Mouse (Mus musculus): Measurements from ENCODE around the gene Notch2.

DNA sequence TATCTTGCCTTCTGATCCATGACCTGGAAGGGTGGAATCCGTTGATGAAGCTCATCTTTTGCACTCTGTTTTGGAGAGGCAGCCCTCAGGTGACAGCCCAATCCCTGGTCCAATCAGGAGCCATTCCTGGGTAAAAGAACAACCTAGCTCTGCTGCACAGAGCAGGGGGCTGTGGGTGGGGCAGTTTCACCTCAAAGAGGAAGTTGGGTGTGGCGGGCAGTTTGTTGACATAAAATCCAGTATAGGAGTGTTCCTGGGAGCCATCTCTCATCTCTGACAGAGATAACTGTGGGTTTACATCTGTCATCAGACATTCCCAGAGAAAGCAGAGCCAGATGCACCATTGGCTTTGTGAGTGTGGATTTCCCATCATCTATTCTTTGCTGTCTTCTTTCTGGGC lies 34.6 kb upstream of the Notch2 start:
- TF ChIP-seq CHD2 (IDR thresholded peaks at IDR 0.05; ENCODE audit: low read length), result no peak
- no peak for TF ChIP-seq ZNF384 (IDR thresholded peaks at IDR 0.05; ENCODE audit: low read depth, low read length)
- TF ChIP-seq MYC (IDR thresholded peaks at IDR 0.05; ENCODE audit: low read depth, low read length), result no peak

All from CH12.LX (cell line).